Mouse (Mus musculus): ENCODE results near the gene Tmem131. TPM values are rescaled to one million over a fixed set of nuclear protein-coding genes. Genes with fewer than 3 reads are reported as not detected.
A peak's percentile ranks its signal among the peaks of the same experiment; 100 is the strongest.

The Tmem131 gene
- polyA plus RNA-seq, 1 experiment = 12.2 TPM

DNA sequence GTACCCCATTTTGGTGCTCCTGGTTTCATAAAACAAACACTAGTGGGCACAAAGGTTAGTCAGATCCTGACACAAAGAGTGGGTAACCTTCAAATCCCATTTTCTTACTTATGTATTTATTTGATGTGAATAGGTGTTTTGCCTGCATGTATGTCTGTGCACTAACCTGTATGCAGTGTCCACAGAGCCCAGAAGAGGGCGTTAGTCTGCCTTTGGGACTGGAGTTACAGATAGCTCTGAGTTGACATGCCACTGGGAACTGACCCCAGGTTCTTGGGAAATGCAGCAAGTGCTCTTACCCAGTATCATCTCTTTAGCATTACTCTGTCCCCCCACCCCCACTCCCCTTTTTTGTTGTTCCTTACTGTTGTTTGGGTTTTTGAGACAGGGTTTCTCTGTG is 95.4 kb downstream of the Tmem131 start:
- H3K4me3 ChIP-seq = no peak overlapping the region
- H3K36me3 ChIP-seq (ENCODE audit: control insufficient read depth, insufficient read depth) = no peaks in the 10 kb centered on the region
- no peak for TF ChIP-seq MAX (IDR thresholded peaks at IDR 0.05; ENCODE audit: low read depth)
- no peak for TF ChIP-seq TCF3 (IDR thresholded peaks at IDR 0.05; ENCODE audit: insufficient read length, low read depth)
- no peak for TF ChIP-seq E2F4 (IDR thresholded peaks at IDR 0.05; ENCODE audit: insufficient read depth)
- TF ChIP-seq REST (IDR thresholded peaks at IDR 0.05; ENCODE audit: insufficient read depth, insufficient read length) = no peak
- no peak for TF ChIP-seq MYOG (IDR thresholded peaks at IDR 0.05; ENCODE audit: control insufficient read depth in 1 of 3, insufficient read depth in 1 of 3, insufficient read length in 2 of 3, low read depth in 2 of 3)
- no peak for TF ChIP-seq MYOD1 (IDR thresholded peaks at IDR 0.05; ENCODE audit: control insufficient read depth in 1 of 3, insufficient read length in 2 of 3, low read depth in 2 of 3)
- TF ChIP-seq CEBPB (IDR thresholded peaks at IDR 0.05; ENCODE audit: insufficient read depth, poor library complexity, severe bottlenecking) = no peak
- TF ChIP-seq USF1 (IDR thresholded peaks at IDR 0.05; ENCODE audit: low read depth) = no peak
- TF ChIP-seq SRF (IDR thresholded peaks at IDR 0.05; ENCODE audit: control insufficient read depth, insufficient read length, low read depth) = no peak
- TF ChIP-seq POLR2A (IDR thresholded peaks at IDR 0.05; ENCODE audit: insufficient read length, low read depth) = no peak
- TF ChIP-seq POLR2AphosphoS2 (IDR thresholded peaks at IDR 0.05; ENCODE audit: insufficient read length, low read depth) = no peak
- TF ChIP-seq TCF12 (IDR thresholded peaks at IDR 0.05; ENCODE audit: insufficient read depth, poor library complexity, severe bottlenecking) = no peak
- no peaks in the 10 kb centered on the region for H3K27me3 ChIP-seq (ENCODE audit: control insufficient read depth, insufficient read depth, insufficient read length)
- H3ac ChIP-seq (ENCODE audit: control insufficient read depth, insufficient read length) = no peak overlapping the region
- peaks cover 8% of the 10 kb centered on the region for H3K79me2 ChIP-seq (ENCODE audit: control insufficient read depth, insufficient read depth)
- H3K4me2 ChIP-seq (ENCODE audit: low read depth) = no peak overlapping the region

DNA sequence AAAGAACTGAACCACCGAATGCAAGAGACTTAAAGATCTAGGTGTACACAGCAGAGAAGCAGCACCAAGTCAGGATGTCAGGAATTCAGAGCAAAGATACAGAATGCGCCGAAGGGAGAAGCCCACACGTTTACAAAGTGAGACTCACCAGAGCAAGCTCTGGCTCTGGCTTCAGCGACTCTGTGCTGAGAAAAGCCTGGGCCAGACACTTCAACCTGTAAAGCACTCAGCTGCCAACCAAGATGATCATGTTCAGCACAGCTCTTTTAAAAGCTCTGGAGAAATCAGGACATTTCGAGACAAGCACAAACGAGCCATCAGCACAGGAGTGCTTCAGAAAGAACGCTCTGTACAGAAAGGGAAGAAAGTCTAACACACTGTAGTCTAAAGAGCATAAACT is 96.2 kb downstream of the Tmem131 start:
- TF ChIP-seq MAX (IDR thresholded peaks at IDR 0.05; ENCODE audit: low read depth) (no peak), POLR2AphosphoS2 (IDR thresholded peaks at IDR 0.05; ENCODE audit: insufficient read length, low read depth) (no peak), CEBPB (IDR thresholded peaks at IDR 0.05; ENCODE audit: insufficient read depth, poor library complexity, severe bottlenecking) (no peak), POLR2A (IDR thresholded peaks at IDR 0.05; ENCODE audit: insufficient read length, low read depth) (no peak), MYOD1 (IDR thresholded peaks at IDR 0.05; ENCODE audit: control insufficient read depth in 1 of 3, insufficient read length in 2 of 3, low read depth in 2 of 3) (no peak), TCF3 (IDR thresholded peaks at IDR 0.05; ENCODE audit: insufficient read length, low read depth) (no peak)
- H3K4me2 ChIP-seq (ENCODE audit: low read depth) = no peak overlapping the region

DNA sequence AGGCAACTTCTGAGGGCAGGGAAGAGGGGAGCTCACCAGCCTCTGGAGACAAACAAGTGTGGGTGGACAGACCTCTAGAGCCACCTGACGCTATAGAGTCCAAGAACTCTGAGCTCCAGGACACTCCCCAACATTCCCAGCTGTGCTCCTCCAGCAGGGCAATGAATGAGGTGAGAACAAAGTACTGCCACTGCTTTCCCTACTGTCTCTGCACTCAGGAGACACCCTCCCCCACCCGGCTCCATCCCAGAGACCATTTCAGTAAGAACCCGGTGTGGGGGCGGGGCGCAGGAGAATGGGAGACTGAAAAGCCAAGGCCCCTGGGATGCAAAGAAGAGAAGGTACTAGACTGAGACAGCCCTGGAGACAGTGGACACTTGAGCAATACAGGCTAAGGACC is 98.4 kb downstream of the Tmem131 start:
- no peaks in the 10 kb centered on the region for H3K36me3 ChIP-seq (ENCODE audit: control insufficient read depth, insufficient read depth)
- no peak overlapping the region for H3K4me2 ChIP-seq (ENCODE audit: low read depth)
- peak; percentile 40 for TF ChIP-seq TCF12 (IDR thresholded peaks at IDR 0.05; ENCODE audit: insufficient read depth, poor library complexity, severe bottlenecking)
- peak in 2 of 3 experiments; percentile 36 to 70 for TF ChIP-seq MYOG (IDR thresholded peaks at IDR 0.05; ENCODE audit: control insufficient read depth in 1 of 3, insufficient read depth in 1 of 3, insufficient read length in 2 of 3, low read depth in 2 of 3)
- TF ChIP-seq E2F4 (IDR thresholded peaks at IDR 0.05; ENCODE audit: insufficient read depth) = no peak
- TF ChIP-seq MYOD1 (IDR thresholded peaks at IDR 0.05; ENCODE audit: control insufficient read depth in 1 of 3, insufficient read length in 2 of 3, low read depth in 2 of 3) = peak in 1 of 3 experiments; percentile 82
- H3K27me3 ChIP-seq (ENCODE audit: control insufficient read depth, insufficient read depth, insufficient read length) = no peaks in the 10 kb centered on the region
- H3K79me2 ChIP-seq (ENCODE audit: control insufficient read depth, insufficient read depth) = peaks cover 8% of the 10 kb centered on the region
- no peak overlapping the region for H3ac ChIP-seq (ENCODE audit: control insufficient read depth, insufficient read length)
- H3K4me3 ChIP-seq = no peak overlapping the region

More for the DNA sequence above, 96.2 kb downstream of the Tmem131 start:
- no peaks in the 10 kb centered on the region for H3K36me3 ChIP-seq (ENCODE audit: control insufficient read depth, insufficient read depth)
- H3K27me3 ChIP-seq (ENCODE audit: control insufficient read depth, insufficient read depth, insufficient read length) = no peaks in the 10 kb centered on the region
- H3ac ChIP-seq (ENCODE audit: control insufficient read depth, insufficient read length) = no peak overlapping the region
- H3K79me2 ChIP-seq (ENCODE audit: control insufficient read depth, insufficient read depth) = peaks cover 8% of the 10 kb centered on the region
- H3K4me3 ChIP-seq = no peak overlapping the region

DNA sequence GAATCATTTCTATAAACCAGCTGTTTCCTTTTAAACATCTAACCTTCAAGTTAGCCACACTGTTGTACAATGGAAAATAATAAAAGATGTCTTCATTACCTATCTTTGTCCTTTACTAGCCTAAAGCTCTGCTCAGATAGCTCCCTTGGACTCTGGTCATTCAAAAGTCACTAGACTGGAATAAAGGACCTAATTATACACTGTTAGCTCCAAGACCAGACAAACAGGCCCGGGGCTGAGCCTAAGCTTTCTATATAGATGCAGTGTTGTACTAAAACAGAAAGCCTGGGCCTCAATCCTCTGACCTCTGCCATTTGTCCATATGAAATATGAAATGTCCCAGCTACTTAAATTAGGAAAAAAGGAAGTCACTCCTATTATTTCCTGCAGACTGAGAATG is 101.7 kb downstream of the Tmem131 start:
- H3K27me3 ChIP-seq (ENCODE audit: control insufficient read depth, insufficient read depth, insufficient read length) = no peaks in the 10 kb centered on the region

DNA sequence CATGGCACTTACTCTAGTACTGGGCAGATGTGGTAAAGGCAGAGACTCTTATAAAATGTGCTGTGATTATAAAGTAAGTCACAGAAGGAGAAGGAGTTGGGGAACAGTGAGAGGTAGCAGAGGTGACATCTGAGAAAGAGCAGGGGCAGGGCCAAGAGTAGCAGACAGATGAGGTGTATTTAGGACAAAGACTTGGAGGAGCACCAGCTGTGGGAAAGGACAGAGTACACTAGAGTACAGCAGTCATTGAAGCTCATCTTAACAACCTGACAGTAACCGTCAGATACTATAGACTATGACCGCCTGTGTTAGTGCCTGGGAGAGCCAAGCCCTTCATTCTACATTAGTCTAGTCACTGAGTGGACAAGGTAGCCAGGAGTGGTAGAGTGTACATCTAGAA is 102.5 kb downstream of the Tmem131 start:
- TF ChIP-seq TCF3 (IDR thresholded peaks at IDR 0.05; ENCODE audit: insufficient read length, low read depth) (no peak), MYOD1 (IDR thresholded peaks at IDR 0.05; ENCODE audit: control insufficient read depth in 1 of 3, insufficient read length in 2 of 3, low read depth in 2 of 3) (no peak), TCF12 (IDR thresholded peaks at IDR 0.05; ENCODE audit: insufficient read depth, poor library complexity, severe bottlenecking) (no peak)
- Histone ChIP-seq H3K4me2 (ENCODE audit: low read depth) (no peak overlapping the region), H3K27me3 (ENCODE audit: control insufficient read depth, insufficient read depth, insufficient read length) (no peaks in the 10 kb centered on the region), H3ac (ENCODE audit: control insufficient read depth, insufficient read length) (no peak overlapping the region), H3K36me3 (ENCODE audit: control insufficient read depth, insufficient read depth) (peaks cover 12% of the 10 kb centered on the region), H3K79me2 (ENCODE audit: control insufficient read depth, insufficient read depth) (peaks cover 8% of the 10 kb centered on the region), H3K4me3 (no peak overlapping the region)

More for the DNA sequence above, 101.7 kb downstream of the Tmem131 start:
- Histone ChIP-seq H3K79me2 (ENCODE audit: control insufficient read depth, insufficient read depth) (peaks cover 8% of the 10 kb centered on the region), H3K4me3 (no peak overlapping the region), H3K4me2 (ENCODE audit: low read depth) (no peak overlapping the region), H3K36me3 (ENCODE audit: control insufficient read depth, insufficient read depth) (peaks cover 5% of the 10 kb centered on the region), H3ac (ENCODE audit: control insufficient read depth, insufficient read length) (no peak overlapping the region)
- TF ChIP-seq POLR2AphosphoS2 (IDR thresholded peaks at IDR 0.05; ENCODE audit: insufficient read length, low read depth) = no peak
- TF ChIP-seq USF1 (IDR thresholded peaks at IDR 0.05; ENCODE audit: low read depth) = no peak
- TF ChIP-seq MAX (IDR thresholded peaks at IDR 0.05; ENCODE audit: low read depth) = no peak
- no peak for TF ChIP-seq POLR2A (IDR thresholded peaks at IDR 0.05; ENCODE audit: insufficient read length, low read depth)
- no peak for TF ChIP-seq CEBPB (IDR thresholded peaks at IDR 0.05; ENCODE audit: insufficient read depth, poor library complexity, severe bottlenecking)
- no peak for TF ChIP-seq E2F4 (IDR thresholded peaks at IDR 0.05; ENCODE audit: insufficient read depth)
- no peak for TF ChIP-seq MYOD1 (IDR thresholded peaks at IDR 0.05; ENCODE audit: control insufficient read depth in 1 of 3, insufficient read length in 2 of 3, low read depth in 2 of 3)
- TF ChIP-seq TCF12 (IDR thresholded peaks at IDR 0.05; ENCODE audit: insufficient read depth, poor library complexity, severe bottlenecking) = no peak
- TF ChIP-seq TCF3 (IDR thresholded peaks at IDR 0.05; ENCODE audit: insufficient read length, low read depth) = no peak
- TF ChIP-seq REST (IDR thresholded peaks at IDR 0.05; ENCODE audit: insufficient read depth, insufficient read length) = no peak
- TF ChIP-seq MYOG (IDR thresholded peaks at IDR 0.05; ENCODE audit: control insufficient read depth in 1 of 3, insufficient read depth in 1 of 3, insufficient read length in 2 of 3, low read depth in 2 of 3) = no peak
- TF ChIP-seq SRF (IDR thresholded peaks at IDR 0.05; ENCODE audit: control insufficient read depth, insufficient read length, low read depth) = no peak

All from myocyte (in vitro differentiated cells).